Mouse (Mus musculus) cerebellum, adult 9-10 months (tissue): ENCODE measurements around the gene Nr1d2.
A peak's percentile ranks its signal among the peaks of the same experiment; 100 is the strongest.
"Not testable (repeated sequence)": the region's sequence is repeated elsewhere in the genome, so short reads cannot be mapped to it uniquely, and the experiment has no call there.

Experiments used
- DNase-seq: peaks from one replicate; pipeline ENCODE4 v3.0.0; 2022

Nr1d2 gene

DNA sequence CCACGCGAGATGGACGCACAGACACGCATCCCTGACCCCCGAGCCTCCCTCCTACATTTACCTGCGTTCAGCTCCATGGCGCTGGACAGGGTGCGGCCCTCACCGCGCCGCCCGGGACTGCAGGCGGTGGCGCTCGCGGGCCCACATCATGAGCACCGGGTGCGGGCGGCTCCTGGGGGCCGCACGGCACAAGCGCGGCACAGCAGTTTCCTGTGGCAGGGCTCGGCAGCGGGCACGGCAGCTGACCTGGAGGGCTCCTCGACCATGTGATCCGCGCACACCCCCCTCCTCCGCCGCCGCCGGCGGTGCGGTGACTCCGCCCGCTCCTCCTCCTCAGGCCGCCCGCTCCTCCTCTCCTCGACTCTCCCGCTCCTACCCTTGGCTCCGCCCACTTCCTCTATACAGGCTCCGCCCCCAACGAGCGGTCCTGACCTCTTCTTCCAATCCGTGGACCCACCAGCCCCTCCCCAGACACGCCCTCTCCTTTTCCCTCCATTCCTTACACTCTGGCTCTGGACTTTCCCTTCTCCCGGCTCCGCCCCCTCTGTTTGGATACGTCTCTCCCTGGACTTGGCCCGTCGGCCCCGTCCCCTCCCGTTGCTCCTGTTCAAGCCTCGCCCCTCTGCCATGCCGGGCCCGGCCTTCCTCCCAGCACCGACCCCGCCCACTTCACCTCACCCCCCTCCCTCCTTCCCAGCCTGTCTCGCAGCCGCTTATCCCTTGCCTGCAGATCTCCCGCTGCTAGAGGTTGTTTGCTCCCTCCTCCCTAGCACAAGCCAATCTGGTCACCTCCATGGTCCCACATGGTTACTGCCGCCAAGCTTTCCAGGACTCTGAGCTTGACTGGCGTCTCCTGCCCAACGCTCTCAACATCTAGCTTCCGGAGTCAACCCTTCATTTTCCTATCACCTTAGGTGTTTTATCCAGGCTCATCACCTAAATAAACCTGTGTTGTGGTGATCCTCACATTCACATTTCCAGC, at the start of gene Nr1d2:
Gene Nr1d2, minus strand, starts transcription at position 378 of the 982 bp plus-strand sequence.
- peak; percentile 100 for DNase-seq

DNA sequence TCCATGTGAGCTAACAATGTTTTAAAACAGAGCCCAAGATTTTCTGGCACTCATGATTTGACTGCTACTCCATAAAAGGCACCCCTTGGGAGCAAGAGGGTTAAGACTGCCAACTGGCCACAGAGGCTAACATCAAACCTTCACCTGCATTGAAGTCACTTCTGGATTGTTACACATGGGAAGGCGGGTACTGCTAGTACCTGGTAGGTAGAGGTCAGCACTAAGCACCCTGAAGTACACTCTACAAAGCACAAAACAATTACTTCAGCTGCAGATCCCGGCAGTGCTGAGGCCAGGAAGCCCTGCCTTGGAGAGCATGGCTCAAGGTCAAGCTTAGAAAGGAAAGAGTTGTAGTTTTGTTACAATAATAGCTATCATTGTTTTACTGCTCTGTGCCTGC, 48.5 kb upstream of the Nr1d2 start:
- DNase-seq: no peak

- no peak for DNase-seq
These were observed 47.5 kb upstream of the Nr1d2 start for GRCm38 (mm10) chr14:18286441-18286840.

DNA sequence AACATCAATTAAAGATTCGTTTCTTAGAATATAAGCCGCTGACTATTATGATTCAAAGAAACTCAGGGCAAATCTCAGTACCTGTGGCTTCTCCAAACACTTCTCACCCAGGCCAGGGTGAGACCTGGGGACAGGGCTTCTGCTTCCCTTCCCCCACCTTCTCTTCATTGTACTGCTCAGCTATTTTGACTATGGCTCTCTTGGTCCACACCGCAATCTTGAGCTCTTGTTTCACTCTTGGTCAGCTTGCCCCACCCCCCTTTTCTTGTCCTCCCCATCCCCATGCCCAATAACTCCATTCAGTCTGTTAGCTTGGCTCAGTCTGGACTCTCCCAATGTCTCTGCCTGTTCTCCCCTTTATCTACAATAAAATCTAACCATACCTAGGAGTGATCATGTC, 46.5 kb upstream of the Nr1d2 start:
- DNase-seq: no peak

- peak; percentile 46 for DNase-seq
These were observed 45.7 kb upstream of the Nr1d2 start for GRCm38 (mm10) chr14:18284581-18284980.

DNA sequence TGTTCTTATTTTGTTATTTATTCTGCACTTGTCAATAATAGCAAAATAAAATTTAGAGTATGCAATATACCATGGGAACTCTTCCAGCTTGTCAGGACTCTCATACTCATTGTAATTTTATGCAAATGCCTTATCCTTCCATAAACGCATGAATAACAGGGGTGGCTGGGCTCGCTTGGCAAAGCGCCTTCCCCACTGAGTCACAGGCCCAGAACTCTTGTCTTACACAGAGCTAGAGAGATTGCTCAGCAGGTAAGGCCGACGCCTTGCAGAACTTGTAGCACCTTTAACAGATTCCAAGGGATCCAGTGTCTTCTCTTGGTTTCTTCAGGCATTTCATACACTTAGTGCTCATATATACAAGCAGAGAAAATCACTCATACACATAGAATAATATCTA, 41.4 kb upstream of the Nr1d2 start:
- DNase-seq: no peak

DNA sequence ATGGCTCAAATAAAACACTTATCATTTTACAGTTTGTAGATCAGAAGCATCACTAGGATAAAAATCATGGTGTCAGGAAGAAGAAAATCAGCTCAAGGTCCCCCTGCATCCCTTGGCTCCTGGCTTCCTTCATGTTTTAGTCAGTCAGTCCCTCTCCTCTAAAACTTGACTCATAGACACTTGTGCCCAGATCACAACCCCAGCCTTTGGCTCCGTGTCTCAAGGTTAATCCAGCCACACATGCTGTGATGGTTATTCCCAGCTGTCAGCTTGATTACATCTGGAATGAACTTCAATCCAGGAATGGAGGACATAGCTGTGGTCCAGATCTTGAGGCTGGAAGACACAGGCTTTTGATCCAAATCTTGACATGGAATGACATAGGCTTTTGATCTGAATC, 35.6 kb upstream of the Nr1d2 start:
- no peak for DNase-seq

DNA sequence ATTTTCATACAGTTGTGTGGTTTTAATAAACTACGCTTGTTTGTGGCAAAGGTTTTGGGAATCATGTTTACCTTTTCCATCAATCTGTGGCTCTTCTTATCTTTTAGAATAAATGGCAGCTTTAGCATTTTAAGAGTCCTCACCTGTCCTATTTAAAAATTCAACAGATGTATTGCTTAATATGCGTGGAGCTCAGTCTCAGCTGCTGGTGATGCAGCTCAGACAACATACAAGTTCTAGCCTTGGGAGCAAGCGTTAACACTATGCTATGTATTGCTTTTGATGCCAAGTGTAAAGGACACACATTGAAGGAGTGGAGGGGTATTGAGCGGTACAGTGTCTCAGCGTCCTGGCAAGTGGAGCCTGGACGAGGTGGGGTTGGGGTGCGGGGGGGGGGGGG, 32.7 kb upstream of the Nr1d2 start:
- DNase-seq: no peak

DNA sequence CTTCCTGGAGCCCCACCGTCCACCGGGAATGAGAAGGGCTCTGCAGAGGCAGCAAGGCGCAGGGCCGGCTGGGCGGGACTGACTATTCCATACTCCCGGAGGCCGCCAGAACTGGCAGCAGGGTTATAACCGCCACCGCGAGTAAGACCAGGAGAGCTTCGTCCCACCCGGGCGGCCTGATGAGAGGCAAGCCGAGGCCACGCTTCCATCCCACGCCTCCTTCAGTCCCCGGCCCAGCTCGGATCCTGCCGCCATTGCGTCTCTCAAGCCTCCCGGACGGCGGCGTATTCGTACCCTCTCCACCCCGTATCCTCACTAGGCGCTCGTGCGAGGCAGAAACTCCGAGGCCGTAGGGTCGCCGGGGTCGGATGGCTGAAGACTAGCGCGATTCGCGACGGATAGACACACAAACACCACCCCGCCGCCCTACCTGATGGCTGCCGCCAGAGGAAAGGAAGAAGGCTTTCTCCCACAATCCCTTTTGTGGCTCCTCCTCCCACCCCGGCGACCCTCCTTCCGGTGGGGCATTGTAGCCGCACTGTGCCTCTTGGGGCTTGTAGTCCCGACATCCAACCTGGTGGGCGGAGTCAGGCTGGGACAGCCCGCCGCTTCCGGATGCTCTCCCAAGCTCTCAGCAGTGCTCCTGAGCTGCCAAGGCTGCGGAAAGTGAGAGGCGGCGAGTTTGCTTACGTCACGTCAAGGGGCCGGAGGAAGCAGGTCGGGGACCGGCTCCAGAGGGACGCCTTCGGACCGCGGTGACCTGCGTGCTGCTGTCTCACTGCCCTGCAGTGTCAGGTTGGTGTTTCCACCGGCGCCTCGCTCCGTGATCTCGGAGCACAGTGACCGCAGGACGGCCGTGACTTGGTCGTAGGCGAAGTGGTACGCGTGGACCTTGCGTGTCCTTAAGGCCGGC, 31.9 kb upstream of the Nr1d2 start, which contains the start of the genes Nkiras1 and Rpl15:
Gene Nkiras1, plus strand, starts transcription at position 608 of the 913 bp plus-strand sequence.
Gene Rpl15, minus strand, starts transcription at position 863 of the 913 bp plus-strand sequence.
- peak; percentile 99 for DNase-seq

DNA sequence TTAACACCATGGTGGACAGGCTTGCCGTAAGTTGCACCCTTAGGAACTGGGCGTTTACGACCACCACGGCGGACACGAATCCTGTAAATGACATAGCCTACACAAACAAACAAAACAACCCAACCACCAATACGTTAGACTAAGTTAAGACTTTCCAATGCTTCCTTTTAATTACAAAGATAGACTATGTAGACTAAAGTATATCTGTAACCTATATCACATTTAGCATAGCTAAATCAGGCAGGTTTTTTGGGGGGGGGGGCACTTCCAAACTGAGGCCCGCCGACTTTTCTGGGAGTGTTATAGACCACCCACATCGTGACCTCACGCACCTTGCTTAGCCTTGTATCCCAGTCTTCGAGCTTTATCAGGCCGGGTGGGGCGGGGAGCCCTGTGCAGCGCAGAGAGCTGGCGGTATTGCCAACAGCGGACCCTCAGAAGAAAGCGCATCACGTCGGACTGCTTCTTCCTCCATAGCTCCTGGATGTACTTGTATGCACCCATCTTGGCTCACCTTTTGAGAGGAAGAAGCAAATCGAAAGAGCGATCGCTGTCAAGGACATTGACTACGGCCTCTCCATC, 31.1 kb upstream of the Nr1d2 start:
- DNase-seq: not testable (repeated sequence)

DNA sequence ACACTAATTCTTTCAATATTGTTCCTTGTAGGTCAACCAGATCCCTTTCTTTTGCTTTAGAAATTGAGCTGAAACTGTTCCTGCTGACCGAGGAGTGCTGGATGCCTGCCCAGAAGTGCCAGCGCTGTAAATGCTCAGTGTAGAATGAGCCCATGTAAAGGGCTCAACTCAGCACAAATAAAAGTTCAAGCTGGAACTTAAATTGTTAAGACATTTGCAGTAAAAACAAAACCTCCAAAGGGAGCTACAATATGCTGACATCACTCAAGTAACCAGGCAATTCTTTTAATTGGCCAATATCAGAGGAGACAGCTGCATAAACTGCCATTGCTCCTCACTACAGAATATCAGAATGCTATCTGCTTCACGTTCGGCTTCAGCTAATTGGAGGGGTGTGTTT, 24.5 kb upstream of the Nr1d2 start:
- DNase-seq: no peak

GRCm38 (mm10) chr14:18261203-18261602, 22.3 kb upstream of the Nr1d2 start:
- DNase-seq: no peak

DNA sequence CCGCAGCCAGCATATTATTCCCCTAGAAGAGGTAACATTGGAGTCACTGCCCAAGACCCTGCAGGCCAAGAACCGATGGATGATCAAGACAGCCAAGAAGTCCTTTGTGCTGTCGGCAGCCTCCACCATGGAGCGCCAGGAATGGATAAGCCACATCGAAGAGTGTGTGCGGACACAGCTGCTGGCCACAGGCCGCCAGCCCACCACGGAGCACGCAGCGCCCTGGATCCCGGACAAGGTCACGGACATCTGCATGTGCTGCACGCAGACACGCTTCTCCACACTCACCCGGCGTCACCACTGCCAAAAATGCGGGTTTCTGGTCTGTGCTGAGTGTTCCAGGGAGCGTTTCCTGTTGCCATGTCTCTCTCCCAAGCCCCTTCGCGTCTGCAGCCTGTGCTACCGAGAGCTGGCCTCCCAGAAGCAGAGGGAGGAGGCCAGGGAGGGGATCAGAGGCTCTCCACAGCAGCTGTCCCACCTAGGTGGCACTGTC, 3.8 kb upstream of the Nr1d2 start:
- no peak for DNase-seq

GRCm38 (mm10) chr14:18241786-18242185, 2.9 kb upstream of the Nr1d2 start:
- no peak for DNase-seq

GRCm38 (mm10) chr14:18240132-18240531, 1.2 kb upstream of the Nr1d2 start:
- peak; percentile 69 for DNase-seq

DNA sequence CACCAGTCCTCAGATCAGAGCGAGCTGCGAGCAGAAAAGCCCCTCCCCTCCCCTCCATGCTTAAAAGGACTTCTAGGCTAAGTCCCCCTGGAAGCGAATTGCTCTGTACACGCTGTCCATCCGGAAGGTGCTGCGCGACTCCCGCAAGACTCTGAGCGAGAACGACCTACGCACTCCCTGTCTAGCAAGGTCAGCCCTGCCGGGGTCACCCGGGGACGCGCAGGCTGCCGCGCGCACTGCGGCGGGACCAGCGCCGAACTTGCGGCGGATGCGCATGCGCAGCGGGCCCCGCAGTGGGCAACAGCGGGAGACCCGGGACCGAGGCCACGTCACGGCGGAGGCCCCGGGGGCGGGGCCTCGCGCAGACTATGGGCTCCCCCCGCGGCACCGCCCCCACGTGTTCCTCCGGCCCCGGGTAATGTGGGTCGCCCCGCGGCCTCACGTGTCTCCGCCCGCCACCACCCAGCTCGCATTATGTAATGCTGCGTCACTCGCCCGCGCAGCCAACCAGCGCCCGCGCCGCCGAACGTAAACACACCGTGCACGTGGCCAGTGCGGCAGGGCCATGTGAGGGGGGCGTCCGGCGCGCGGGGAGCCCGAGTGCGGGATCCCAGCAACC, 687 bp downstream of the Nr1d2 start:
- peak; percentile 99 for DNase-seq

GRCm38 (mm10) chr14:18237381-18237780, 1.5 kb downstream of the Nr1d2 start:
- no peak for DNase-seq

DNA sequence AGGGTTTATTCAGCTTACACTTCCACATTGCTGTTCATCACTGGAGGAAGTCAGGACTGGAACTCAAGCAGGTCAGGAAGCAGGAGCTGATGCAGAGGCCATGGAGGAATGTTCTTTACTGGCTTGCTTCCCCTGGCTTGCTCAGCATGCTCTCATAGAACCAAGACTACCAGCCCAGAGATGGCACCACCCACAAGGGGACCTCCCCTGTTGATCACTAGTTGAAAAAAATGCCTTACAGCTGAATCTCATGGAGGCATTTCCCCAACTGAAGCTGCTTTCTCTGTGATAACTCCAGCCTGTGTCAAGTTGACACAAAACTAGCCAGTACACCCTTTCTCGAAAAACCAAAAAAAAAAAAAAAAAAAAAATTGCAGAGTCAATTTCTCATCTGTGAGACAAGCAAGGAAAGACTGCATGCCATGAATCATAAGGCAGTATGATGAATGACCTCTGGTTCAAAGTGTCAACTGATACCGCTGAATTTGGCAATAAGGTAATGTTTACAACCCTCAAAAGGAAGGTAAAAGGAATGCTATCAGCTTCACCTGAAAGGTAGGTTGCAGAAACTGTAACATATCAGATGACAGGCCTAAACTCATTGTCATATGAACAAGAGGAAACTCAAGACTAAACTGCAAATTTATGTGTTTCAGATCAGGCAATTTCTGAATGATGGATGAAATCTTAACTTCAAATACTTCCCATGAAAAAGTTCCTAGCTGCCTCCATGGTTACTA, 2.3 kb downstream of the Nr1d2 start:
- not testable (repeated sequence) for DNase-seq

DNA sequence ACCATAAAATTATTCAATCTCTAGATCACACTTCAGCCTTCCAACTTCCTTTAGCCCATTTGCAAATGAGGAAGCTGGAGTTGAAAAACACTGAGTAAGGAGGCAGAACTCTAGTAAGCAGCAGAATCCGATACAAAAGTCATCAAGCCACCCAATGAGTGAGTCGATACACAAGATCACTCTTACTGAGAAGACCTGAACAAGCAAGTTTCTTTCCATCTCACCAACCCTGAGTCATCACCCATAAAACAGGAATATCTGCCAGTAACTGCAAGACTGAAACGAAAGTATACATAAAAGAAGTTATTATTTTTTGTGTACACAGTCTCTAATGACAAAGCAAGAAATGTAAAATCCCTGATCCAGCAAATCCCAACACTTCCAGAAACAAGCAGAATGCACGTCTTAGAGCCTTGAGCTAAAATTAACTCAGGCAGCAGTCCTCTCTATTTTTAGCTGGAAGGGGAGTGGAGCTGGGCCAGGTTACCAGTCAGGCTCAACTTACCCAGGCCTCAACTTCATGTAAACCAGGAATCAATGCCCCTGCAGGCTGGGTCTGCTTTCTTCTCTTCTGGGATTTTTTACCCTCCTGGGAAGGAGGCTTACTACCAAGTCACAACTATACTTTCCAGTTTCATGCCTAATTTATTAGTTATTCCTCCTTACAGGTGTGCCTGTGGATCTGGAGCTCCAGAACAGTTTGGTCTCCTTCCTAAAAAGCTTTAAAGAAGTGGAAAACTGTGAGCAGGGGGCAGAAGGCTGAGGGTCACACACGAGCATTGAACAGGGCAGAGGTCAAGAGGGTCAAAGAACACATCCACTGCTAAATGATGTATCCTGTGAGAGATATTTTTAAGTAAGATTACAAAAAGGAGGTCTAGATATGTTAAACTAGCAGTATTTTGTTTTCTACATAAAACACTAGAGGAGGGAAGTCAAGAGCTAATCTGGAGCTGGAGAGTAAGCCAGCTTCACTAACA, 4.7 kb downstream of the Nr1d2 start:
- no peak for DNase-seq

DNA sequence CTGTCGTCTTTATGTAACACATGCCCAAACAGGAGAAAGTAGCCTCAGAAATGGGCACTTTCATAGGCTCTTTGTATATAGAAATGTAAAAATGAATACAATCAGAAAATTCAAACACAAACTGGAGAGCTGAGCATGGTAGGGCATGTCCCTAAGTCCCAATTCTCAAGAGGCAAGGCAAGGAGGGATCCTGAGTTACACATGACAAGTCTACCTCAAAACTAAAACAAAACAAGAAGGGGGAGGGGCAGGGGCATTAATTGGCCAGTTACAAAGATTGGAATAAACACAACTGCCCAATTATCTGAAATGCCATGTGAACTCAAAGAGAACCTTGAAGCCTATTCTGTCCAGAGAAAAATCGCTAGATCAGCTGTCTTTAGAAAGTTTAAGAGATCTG, 5.9 kb downstream of the Nr1d2 start:
- DNase-seq: peak; percentile 40
